Mouse (Mus musculus): ENCODE results near the gene Recql5.

Gene Recql5

DNA sequence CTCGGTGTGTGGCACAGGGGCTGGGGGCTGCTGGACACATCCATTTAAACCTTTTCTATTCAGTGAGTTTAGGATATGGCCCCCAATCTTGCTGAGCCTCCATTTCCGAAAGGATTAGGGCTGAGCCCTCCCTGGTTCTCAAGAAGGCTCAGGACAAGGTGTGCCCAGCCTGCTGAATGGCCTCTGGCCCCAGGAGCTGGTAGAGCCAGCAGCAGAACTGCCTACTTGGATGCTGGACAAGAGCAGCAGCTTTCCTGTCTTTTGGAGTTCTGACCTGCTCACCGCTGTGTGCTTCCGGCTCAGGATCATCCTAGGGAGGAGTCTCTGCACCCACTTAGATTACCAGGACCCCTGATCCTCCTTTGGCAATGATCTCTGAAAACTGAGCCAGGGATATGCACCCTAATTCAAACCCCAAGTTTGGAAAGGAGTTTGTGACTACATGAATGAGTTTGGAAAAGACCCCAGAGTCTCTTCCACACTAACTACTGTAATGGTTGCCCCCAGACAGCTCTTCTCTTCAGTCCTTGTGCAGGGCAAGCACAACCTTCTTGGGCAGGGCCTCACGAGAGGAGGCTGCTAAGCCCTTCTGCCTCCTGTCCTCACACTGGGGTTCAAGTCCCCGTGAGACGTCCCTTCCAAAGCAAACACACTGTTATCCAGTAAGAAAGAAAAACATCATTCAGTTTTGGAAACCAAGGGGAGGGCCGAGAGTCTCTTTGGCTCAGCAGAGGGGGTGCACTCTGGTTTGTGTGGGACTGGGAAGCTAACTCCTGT is 32.5 kb downstream of the Recql5 start:
- DNase-seq (ENCODE audit: low spot score), result no peak

DNA sequence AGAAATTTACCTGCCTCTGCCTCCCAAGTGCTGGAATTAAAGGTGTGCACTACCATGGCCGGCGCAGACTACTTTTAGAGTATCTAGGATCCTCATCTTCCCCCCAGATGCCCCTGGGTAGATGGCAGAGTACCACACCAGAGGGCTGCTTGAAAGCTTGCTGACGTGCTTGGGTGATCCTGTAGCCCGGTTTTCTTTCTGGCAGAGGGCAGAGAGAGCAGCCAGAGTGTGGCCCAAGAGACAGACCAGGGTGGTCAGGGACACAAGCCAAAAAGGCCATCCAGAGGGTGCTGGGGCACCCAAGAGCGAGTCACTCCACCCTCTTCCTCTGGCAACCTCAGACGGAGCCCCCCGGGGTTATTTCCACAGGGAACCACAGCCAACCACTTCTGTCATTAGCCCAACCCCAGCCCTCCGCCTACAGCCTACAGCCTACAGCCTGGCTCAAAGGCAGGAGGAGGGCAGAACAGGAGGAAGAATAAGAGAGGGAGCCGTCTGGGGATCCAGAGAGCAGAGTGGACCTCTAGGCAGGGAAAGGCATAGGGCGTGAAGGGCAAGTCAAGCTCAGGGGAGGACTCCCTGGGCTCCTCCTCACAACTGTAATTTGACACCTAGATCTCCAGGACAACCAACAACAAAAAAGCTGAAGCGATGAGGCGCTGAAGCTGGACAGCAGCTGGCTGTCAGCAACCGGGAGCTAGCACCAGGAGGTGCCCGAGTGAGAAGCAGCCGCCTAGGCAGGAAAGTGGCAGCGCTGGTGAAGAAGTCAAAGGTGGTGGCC is 33.6 kb downstream of the Recql5 start, which contains the start of gene Smim5:
Smim5 (plus strand) TSS at position 481 of the 781 bp plus-strand sequence.
- DNase-seq (ENCODE audit: low spot score), result peak; percentile 49

DNA sequence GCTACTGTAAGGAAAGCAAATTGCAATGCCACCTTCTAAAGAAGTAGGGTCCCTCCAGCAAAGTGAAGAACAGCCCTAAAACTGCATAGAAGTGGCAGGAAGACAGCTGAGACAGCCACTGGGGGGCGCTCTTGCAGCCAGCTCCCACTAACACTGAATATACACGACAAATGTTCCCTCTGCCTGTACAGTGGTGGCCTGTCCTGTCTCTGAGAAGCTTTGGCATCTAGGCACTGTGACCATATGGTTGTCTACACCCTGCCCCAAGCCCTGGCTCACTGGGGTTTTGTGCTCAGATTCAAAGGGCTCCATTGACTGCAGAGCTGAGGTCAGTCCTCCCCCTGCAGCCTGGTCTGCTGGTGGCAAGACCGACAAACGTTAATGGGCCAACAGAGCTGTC is 34.4 kb downstream of the Recql5 start:
- DNase-seq (ENCODE audit: low spot score), result no peak

DNA sequence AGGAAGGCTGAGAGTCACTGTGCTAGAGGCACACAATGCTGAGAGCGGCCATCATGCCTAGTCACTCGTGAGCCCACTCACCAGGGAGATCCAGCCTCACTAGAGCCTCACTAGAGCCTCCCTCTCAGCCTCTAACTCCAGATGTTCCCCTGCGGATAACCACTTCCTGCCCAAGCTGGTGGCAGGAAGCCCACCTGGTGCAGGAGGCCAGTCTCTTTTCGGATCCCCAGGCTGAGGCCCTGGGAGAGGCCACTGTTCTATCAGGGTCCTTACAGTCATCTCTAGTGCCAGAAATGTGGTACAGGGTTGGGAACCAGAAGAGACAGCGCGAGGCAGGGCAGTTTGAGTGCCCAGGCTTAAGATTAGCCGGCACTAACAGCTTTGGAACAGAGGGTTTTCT is 34.8 kb downstream of the Recql5 start:
- DNase-seq (ENCODE audit: low spot score), result no peak

DNA sequence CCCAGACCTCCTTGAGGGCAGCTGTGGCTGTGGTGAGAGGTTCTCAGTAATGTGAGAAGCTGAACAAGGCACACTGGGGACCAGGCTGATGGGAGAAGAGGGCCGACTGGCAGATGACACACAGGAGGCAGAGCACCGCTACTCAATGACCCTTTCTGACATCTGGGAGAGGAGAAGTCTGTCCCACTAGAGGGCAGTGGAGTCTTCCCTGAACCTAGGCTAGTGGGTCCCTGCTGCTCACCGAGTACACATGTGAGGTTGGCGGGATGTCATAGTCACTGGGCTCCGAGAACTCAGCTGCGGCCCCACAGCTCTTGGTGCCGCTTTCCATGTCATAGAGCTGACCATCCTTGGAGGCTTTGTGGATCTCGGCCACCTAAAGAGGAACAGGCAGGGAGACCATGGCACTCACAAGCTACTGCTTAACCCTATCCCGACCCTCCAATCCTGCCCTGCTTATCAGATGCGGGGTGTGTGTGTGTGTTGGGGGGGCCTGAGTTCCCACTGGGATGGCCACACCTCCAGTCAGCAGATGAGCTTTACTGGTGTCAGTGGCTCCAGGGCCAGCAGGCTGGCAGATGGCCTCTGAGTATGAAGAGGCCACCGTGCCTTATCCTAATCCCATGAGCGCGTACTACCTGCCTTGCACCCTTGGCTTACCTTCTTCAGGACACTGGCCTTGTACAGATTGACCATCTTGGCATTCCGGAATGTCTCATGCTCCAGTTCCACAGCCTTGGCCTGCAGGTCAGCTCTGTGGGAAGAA is 38.3 kb downstream of the Recql5 start:
- no peak for DNase-seq (ENCODE audit: low spot score)

DNA sequence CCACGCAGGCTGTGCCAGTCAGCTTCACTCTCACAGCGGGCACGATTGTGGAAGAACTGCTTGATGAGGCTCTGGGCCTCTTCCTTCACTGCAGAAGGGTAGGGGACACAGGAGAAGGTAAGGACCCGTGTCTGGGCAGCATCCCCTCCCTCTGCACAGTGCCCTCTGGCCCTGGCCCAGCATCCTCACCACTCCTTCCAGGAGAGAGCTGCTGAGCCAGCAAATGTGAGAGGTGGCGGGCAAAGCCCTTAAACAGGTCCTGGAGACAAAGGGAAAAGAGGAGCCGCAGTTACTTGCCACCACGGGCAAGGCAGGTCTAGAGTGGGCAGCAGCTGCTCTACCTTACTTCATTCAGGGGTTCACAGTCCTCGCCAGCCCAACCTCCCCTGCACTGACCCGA is 40.2 kb downstream of the Recql5 start:
- DNase-seq (ENCODE audit: low spot score), result no peak

DNA sequence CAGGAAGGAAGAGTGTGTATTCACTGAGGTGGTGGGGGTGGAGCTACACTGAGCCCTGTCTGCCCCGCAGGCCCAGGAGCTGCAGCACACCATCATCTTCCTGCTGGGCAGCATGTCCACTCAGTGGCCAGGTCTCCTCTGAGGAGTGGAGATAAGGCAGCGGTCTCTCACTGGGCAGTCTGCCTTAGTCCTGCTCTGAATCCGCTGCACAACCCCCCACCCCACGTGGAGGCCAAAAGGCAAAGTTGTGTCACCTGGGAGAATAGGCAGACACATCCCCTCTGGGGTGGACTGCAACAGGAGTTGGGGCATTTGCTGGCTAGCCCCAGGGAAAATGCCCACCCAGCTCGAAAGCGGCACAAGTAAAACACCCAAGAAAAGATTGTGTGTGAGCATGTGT is 41.1 kb downstream of the Recql5 start:
- DNase-seq (ENCODE audit: low spot score), result no peak

DNA sequence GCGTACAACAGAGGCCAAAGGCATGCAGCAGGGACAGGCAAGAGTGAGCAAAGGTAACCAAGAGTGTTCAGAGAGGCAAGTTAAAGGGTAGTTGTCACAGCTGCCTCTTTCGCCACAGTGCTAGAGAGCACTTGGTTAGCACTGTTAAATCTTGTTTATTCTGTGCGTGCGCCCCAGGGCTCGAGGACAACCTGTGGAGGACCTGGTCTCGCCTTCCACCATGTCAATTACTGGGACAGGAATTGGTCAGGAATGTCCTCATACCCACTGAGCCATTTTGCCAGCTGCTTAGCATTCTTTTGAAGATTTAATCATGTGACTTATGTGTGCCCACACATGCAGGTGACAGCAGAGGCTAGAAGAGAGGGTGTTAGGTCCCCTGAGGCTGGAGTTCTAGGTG is 44.1 kb downstream of the Recql5 start:
- no peak for DNase-seq (ENCODE audit: low spot score)

DNA sequence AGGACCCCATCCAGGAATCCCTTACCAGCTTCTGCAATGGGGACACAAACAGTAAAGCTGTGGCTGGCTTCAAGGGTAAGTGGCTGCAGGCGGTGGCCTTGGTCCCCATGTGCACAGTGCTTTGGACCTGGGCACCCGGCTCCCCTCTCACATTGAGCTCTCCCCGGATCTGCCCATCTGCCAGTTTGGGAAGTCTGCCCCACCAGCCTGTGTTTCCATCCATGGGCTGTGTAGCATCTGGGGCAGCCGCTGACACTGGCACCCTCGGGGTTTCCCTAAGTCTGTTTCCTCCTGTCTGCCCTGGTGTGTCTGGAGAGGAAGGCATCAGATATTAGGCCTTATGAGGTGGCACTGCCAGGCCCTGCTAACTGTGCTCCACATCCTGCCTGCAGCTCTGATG is 45.3 kb downstream of the Recql5 start:
- DNase-seq (ENCODE audit: low spot score), result no peak

DNA sequence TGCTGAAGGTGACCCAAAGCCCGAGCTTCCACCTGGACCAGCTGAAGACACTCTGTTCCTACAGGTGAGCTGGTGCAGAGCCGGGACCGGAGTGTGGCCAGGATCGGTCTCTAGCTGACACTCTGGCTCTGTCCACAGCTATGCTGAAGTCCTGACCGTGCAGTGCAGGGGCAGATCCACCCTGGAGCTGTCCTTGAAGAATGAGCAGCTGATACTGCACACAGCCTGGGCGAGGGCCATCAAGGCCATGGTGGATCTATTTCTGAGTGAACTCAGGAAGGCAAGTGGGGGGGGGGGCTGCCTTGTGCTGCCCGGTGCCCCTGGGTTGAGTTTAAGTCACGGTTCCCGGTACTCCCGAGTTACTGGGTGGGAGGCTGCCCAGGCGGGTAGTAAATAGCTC is 46.8 kb downstream of the Recql5 start:
- DNase-seq (ENCODE audit: low spot score), result no peak

DNA sequence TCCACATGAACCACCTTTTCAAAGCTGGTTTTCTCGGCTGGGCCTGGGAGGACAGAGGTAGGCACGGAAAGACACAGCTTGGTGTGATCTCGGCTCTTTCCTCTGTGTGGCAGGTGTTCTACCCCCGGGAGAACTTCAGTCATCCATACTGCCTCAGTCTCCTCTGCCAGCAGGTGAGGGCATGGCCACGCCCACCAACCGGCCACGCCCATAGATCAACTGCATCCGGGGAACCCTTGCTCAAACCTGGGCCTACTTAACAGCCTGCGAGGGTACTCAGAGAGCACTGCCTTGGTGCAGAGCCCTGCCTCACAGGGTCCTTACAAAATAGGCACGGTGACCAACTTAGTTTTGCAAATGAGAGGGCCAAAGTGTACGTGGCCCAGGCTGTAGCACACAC is 48.0 kb downstream of the Recql5 start:
- no peak for DNase-seq (ENCODE audit: low spot score)

DNA sequence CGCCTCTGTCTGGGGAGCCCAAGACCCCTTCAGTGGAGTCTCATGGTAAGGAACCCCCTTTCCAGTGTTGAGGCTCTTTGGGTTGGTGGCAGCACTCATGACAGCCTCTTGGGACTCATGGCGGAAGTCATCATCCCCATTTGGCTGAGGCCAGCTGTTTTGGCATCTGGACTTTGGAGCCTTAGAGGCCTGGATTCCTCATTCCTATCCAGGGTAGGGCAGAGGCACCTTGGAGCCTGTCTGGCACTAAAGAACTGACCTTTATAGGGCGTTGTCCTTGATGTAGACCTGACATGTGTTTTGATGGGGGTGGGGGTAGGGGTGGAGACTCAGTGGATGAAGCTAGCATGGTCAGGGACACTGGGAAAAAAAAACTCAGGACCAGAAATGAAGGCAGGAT is 48.9 kb downstream of the Recql5 start:
- DNase-seq (ENCODE audit: low spot score), result no peak

DNA sequence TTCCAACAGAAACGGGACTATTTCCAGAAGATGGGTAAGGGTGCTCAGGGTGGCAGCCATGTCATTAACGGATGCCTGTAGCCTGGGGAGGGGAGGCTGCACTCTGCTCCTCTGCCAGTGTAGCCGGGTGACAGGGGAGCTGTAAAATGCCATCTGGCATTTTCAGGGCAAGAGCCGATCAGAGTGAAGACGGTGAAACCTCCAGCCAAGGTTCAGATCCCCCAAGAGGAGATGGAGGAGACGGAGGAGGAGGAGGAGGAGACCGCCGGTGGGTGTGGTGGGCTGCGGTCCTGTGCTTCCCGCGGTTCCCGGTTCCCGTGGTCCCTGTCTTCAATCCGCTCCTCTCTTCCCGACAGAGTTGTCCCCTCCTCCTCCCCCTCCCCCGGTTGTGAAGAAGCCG is 50.0 kb downstream of the Recql5 start:
- no peak for DNase-seq (ENCODE audit: low spot score)

DNA sequence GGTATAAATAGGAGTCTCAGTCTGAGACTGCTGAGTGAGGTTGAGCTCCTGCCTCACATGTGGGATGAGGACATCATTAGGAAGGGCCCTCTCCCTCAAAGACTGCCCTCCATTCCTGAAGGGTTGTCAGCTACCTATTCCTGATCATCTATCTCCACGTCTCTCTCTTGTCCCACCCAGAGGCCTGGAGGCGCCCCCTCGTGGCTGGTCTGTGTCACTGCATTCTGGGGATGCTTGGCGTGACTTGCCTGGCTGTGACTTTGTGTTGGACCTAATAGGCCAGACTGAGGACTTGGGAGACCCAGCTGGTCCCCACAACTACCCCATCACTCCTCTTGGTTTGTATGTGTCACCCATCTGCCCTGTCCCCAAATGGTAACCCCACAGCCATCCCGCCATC is 52.3 kb downstream of the Recql5 start:
- DNase-seq (ENCODE audit: low spot score), result no peak

DNA sequence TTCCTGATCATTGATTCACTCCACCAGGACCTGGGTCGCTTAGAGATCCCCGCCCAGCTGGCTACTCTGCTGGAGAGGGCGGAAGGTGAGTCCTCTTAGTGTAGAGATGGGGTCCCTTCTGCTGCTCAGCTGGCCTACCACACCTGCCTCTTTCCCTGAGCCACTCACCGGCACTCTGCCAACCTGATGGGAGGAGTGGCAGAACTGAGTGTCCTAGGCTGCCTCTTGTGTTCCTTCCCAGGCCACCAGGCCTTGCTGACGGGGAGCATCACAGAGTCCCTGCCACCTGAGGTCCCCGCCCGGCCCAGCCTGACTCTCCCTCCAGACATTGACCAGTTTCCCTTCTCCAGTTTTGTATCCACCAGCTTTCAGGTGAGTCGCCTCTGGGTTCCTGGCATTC is 55.2 kb downstream of the Recql5 start:
- no peak for DNase-seq (ENCODE audit: low spot score)

DNA sequence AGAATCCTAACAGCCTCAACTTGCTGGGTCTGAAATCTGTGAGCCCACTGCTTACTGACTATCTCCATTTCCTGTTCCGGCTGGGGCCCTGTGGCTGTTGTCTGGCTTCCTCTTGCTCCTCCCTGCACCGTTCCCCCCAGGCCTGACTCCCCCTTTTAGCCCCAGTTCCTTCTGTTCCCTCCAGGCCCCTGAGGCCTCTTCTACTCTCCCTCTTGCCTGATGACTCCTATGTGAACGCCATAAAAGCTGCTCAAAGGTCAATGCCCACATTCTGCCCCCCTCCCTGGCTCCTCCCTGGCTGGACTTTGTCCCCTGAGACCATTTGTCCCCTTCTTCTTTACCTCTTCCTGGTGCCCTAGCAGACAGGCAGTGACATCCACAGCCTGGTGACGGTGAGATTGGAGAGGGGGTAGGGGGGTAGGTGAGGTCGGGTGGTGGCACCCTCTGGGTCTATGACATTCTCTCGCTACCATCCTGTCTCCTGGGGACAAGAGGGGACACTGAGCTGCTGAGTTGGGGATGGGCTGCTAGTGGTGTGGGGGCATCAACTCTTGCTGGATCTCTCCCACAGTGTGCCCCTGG is 56.0 kb downstream of the Recql5 start:
- no peak for DNase-seq (ENCODE audit: low spot score)

DNA sequence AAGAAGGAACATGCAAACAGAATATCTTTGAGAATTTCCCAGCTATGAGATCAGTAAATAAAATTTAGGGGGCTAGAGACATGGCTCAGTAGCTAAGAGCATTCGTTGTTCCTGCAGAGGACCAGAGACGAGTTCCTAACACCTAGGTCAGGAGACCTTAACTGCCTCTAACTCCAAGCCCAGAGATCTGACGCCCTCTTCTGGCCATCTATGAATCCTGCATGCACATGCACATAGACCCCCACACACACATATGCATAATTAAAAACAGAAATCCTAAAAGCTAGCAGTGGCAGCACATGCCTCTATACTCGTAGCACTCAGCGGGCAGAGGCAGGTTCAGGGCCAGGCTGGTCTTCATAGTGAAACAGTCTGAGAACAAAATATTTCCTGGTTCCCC is 56.8 kb downstream of the Recql5 start:
- no peak for DNase-seq (ENCODE audit: low spot score)

DNA sequence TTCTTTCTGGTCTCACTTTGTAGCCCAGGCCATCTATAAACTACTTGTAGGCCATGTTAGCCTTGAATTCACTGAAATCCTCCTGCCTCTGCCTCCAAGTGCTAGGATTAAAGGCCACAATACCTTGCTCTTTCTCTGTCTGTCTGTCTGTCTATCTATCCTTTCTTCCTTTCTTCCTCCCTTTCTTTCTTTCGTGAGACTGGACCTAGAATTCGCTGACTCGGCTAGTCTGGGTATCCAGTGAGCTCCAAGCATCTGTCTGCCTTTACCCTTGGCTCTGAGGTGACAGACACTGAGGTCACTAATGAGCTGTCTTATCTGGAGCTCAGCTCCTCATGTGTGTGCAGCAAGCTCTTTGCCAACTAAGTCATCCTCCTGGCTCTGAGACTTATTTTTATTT is 57.3 kb downstream of the Recql5 start:
- no peak for DNase-seq (ENCODE audit: low spot score)

DNA sequence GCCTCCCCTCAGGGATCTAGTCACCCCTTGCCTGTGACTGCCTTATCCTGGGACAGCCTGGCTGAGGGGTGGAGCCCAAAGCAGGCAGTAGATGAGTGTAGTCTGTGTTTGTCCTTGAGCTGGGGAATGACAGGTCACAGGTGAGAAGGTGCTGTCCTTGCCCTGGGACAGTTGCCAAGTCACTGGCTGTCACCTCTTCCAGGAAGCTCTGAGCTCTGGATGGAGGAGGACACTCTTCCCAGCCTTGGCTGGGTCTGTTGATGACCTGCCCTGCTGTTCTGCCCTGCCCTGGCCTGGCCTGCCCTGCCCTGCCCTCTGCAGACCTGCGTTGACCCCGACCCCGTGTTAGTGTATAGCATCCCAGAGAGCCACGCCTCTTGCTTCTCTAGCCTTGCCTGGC is 60.8 kb downstream of the Recql5 start:
- no peak for DNase-seq (ENCODE audit: low spot score)

DNA sequence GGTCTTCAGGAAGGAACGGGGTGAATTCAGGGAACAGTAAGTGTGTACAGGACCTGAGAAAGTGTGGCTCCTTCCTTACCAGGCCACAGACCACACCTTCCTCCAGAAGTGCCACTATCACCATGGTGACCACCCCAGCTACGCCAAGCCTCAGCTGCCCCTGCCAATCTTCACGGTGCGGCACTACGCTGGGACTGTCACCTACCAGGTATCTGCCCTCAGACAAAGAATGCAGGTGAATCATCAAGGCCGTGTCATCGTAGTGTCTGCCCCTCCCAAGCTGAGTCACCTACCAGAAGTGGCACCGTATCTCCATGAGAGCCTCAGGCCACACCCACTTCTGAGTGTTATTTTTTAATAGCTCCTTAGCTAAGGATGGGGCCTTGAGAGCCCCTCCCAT is 63.9 kb downstream of the Recql5 start:
- DNase-seq (ENCODE audit: low spot score), result no peak

DNA sequence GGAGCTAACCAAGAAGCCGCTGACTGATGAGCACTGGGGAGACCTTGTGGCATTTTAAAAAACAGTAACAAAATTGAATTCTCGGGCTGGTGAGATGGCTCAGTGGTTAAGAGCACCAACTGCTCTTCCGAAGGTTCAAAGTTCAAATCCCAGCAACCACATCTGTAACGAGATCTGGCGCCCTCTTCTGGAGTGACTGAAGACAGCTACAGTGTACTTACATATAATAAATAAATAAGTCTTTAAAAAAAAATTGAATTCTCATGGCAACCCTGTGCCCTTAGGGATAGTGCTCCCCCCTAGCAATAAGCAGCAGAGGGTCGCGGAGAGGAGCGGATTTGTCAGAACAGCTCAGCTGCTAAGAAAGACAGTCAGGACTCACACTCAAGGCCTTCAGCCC is 69.4 kb downstream of the Recql5 start:
- DNase-seq (ENCODE audit: low spot score), result no peak

DNA sequence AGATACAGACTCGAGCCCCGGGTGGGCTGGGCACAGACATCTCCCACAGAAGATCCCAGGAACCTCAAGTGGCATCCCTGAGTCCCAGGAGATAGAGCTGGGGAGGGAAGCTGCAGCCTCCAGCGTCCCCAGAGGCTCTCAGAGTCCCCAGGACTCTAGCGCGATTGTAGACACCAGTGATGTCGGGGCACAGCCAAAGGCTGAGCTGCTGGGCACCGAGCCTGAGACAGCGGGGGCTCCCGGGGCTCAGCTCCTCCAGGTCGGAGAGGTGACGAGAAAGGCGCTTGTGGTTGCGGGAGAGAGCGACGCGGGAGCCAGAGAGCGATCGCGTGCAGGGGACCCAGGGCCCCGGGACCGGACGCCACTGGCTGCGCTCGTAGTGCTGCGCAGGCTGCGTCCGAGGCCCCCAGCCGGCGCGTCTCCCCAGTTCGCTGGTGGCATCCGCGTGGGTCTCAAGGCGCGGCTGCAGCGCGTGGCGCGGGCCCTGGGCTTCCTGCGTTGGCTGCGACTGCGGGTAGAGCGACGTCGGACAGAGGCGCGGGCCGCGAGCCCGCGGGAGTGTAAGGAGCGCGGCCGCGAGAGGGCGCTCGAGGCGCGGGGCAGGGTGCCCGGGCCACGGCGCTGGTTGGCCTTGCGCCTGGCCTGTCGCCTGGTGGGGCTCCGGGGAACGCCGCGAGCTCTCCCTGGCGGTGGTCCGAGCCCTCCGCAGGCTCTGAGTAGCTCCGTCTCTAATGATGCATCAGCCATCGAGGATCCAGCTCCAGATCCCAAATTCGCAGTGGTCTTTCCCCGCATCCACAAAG is 73.9 kb downstream of the Recql5 start:
- peak; percentile 79 for DNase-seq (ENCODE audit: low spot score)

Measured in testis, postnatal 14 days (tissue).